Mouse (Mus musculus): ENCODE data around the gene Capn2. TPM values are rescaled to one million over a fixed set of nuclear protein-coding genes. Genes with fewer than 3 reads are reported as not detected.

Capn2 gene
- polyA plus RNA-seq, 1 experiment from 2014 or later: 24.1 TPM

GRCm38 (mm10) chr1:182500843-182501242, 16.6 kb downstream of the Capn2 start:
- Histone ChIP-seq H3K27me3 (no peaks in the 10 kb centered on the region), H3K36me3 (replicated peaks) (no peaks in the 10 kb centered on the region), H3K27ac (replicated peaks) (peak overlapping the region; percentile 76; the same call in 1 of the 2 replicates), H3K4me1 (replicated peaks) (peaks cover 52% of the 10 kb centered on the region), H3K9ac (no peak overlapping the region), H3K9me3 (replicated peaks) (no peaks in the 10 kb centered on the region), H3K4me3 (replicated peaks) (no peak overlapping the region), H3K4me2 (no peak overlapping the region)
- ATAC-seq (ENCODE audit: insufficient read depth): no peak
- 63% methylated on average over 4 of the region's 4 CpGs for WGBS (ENCODE audit: insufficient replicate concordance)

DNA sequence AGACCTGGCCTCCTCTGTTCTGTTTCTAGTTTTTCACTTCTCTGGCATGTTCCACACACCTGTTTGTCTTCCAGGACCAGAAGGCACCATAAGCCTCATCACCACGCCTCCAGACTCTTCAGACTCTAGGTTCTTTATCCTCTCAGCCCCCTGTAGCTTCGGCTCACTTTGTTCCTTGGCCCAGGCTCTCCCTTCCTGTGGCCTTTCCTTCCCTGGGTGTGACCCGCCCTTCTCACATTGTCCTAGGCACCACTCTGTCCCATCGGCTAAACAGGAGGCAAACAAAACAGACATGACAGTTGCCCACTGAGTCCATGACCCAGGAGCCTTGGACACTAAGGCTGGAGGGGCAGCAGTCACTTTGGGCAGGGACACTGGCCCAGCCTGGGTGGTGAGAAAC, 17.2 kb downstream of the Capn2 start:
- Histone ChIP-seq H3K9me3 (replicated peaks) (no peaks in the 10 kb centered on the region), H3K4me3 (replicated peaks) (no peak overlapping the region), H3K27me3 (no peaks in the 10 kb centered on the region), H3K4me1 (replicated peaks) (peaks cover 58% of the 10 kb centered on the region), H3K4me2 (no peak overlapping the region), H3K36me3 (replicated peaks) (no peaks in the 10 kb centered on the region), H3K9ac (no peak overlapping the region), H3K27ac (replicated peaks) (peak overlapping the region; percentile 76)
- 69% methylated on average over 4 of the region's 4 CpGs for WGBS (ENCODE audit: insufficient replicate concordance)
- ATAC-seq (ENCODE audit: insufficient read depth): no peak

GRCm38 (mm10) chr1:182499443-182500089, 17.8 kb downstream of the Capn2 start:
- ATAC-seq (ENCODE audit: insufficient read depth): peak; percentile 80
- WGBS (ENCODE audit: insufficient replicate concordance): 57% methylated on average over 9 of the region's 9 CpGs
- Histone ChIP-seq H3K27ac (replicated peaks) (peak overlapping the region; percentile 76), H3K9me3 (replicated peaks) (no peaks in the 10 kb centered on the region), H3K9ac (no peak overlapping the region), H3K27me3 (no peaks in the 10 kb centered on the region), H3K4me1 (replicated peaks) (peaks cover 62% of the 10 kb centered on the region), H3K36me3 (replicated peaks) (no peaks in the 10 kb centered on the region), H3K4me3 (replicated peaks) (no peak overlapping the region), H3K4me2 (no peak overlapping the region)

DNA sequence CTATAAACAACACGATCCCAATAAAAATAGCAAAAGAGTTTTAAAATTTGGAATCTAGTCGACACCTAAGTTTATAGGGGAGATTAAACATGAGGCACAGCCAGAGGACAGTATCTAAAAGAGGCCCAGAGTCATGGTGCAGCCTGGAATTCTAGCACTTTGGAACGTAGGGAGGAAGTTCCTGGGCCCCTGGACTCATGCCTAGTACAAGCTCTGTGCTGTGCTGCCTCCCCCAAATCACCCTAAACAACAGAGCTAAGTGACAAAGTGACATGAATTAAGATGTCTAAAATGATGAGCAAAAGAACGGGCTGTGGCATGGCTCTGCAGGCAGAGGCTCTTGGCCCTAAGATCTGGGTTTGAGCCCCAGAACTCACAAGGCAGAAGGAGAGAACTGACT, 19.7 kb downstream of the Capn2 start:
- ATAC-seq (ENCODE audit: insufficient read depth): no peak
- Histone ChIP-seq H3K4me1 (replicated peaks) (peaks cover 49% of the 10 kb centered on the region), H3K27ac (replicated peaks) (no peak overlapping the region)

DNA sequence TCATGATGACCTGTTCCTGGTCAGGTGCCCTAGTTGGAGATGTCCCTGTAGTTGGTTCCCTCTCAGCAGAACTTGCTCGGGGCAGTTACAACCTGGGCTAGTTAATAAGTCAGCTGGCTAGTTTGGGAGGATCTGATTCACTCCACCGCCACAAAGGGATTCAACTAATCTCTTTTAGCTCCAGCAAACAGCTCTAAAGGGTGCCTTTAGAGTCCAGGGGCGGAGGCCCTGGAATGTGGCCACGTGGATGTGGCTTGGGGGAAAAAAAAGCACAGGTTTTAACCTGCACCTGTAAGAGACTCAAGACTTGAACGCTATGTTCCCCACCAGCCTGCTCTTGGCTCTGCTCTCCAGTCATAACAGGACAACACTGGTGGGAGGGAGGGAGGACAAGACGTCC, 20.7 kb downstream of the Capn2 start:
- Histone ChIP-seq H3K9ac (no peak overlapping the region), H3K4me3 (replicated peaks) (no peak overlapping the region), H3K4me2 (no peak overlapping the region), H3K4me1 (replicated peaks) (peaks cover 43% of the 10 kb centered on the region), H3K36me3 (replicated peaks) (no peaks in the 10 kb centered on the region; the same call in 1 of the 2 replicates), H3K27ac (replicated peaks) (no peak overlapping the region; the same call in none of the 2 replicates), H3K9me3 (replicated peaks) (no peaks in the 10 kb centered on the region), H3K27me3 (no peaks in the 10 kb centered on the region)
- no peak for ATAC-seq (ENCODE audit: insufficient read depth)
- WGBS (ENCODE audit: insufficient replicate concordance): 61% methylated on average over 6 of the region's 6 CpGs

More for the DNA sequence above, 19.7 kb downstream of the Capn2 start:
- H3K4me2 ChIP-seq: no peak overlapping the region
- no peak overlapping the region for H3K4me3 ChIP-seq (replicated peaks)
- H3K9ac ChIP-seq: no peak overlapping the region
- H3K9me3 ChIP-seq (replicated peaks): no peaks in the 10 kb centered on the region
- WGBS (ENCODE audit: insufficient replicate concordance): 43% methylated on average over 4 of the region's 4 CpGs
- H3K27me3 ChIP-seq: no peaks in the 10 kb centered on the region
- no peaks in the 10 kb centered on the region for H3K36me3 ChIP-seq (replicated peaks)

DNA sequence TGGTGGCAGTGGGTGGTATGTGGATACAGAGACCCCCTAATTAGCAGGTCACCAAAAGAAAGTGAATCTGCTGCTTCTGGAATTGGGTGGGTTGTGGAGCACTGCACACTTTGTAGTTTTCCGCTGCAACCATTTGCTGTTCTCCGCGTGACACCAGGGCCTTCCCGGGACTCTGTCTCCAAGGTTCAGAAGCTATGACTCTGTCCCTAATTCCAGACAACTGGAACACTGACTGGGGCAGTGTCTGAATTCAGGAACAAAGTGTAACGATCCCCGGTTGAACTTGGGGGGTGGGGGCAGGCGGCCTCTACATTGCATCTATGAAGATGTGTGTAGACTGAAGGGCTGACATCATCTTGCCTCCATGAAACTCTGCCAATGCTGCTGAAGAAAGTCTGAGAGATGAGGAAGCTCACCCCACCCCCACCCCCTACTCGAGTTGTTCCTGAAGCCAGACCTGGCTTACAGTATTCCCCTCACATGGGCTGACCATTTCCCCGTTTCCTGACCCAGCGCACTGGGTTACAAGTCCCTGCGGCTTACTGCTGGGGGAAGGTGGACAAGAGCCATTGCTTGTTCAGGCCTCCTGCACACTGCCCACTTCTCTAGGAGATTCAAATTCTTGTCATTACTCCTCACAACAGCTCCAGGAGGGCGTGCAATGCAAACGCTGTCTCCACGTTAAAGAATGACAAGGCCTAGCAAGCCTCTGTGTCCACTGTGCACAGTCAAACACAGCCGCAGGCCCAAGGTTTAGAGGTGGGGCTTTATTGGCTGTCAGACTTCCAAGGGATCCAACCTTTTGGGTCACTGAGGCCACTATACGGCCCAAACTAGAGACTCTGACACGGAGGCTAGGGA, 22.9 kb downstream of the Capn2 start:
- Histone ChIP-seq H3K4me3 (replicated peaks) (no peak overlapping the region), H3K36me3 (replicated peaks) (no peaks in the 10 kb centered on the region; the same call in 1 of the 2 replicates), H3K27ac (replicated peaks) (peak overlapping the region; percentile 14; the same call in 1 of the 2 replicates), H3K27me3 (no peaks in the 10 kb centered on the region), H3K9me3 (replicated peaks) (no peaks in the 10 kb centered on the region), H3K4me1 (replicated peaks) (peaks cover 40% of the 10 kb centered on the region), H3K4me2 (no peak overlapping the region), H3K9ac (no peak overlapping the region)
- WGBS (ENCODE audit: insufficient replicate concordance): 63% methylated on average over 17 of the region's 17 CpGs
- ATAC-seq (ENCODE audit: insufficient read depth): no peak

GRCm38 (mm10) chr1:182491839-182492238, 25.6 kb downstream of the Capn2 start:
- no peak overlapping the region for H3K9ac ChIP-seq
- H3K36me3 ChIP-seq (replicated peaks): peaks cover 7% of the 10 kb centered on the region; the same call in 1 of the 2 replicates
- peaks cover 33% of the 10 kb centered on the region for H3K4me1 ChIP-seq (replicated peaks)
- WGBS (ENCODE audit: insufficient replicate concordance): 55% methylated on average over 6 of the region's 6 CpGs
- no peaks in the 10 kb centered on the region for H3K9me3 ChIP-seq (replicated peaks)
- ATAC-seq (ENCODE audit: insufficient read depth): no peak
- H3K4me3 ChIP-seq (replicated peaks): no peak overlapping the region
- H3K27ac ChIP-seq (replicated peaks): no peak overlapping the region
- no peak overlapping the region for H3K4me2 ChIP-seq
- H3K27me3 ChIP-seq: no peaks in the 10 kb centered on the region

DNA sequence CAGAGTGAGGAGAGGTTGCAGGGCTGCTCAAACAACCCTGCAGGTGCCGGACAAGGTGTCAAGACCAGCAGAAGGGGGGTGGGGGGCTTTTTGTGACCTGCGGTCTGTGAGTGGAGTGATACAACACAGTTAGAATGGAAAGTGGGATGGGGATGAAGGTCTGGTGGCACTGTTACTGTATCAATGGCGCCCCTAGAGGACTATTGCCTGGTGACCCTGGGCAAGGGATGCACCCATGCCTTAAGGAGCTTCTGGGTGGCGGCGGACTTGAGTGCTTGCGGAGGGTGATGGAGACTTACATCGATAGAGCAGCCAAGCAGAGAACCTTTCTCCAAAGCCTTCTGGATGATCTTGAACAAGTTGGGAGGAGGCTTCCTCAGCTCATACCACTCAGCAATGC, 26.8 kb downstream of the Capn2 start:
- Histone ChIP-seq H3K4me2 (no peak overlapping the region), H3K27me3 (no peaks in the 10 kb centered on the region), H3K9ac (no peak overlapping the region), H3K27ac (replicated peaks) (no peak overlapping the region), H3K4me1 (replicated peaks) (peaks cover 25% of the 10 kb centered on the region), H3K4me3 (replicated peaks) (no peak overlapping the region), H3K36me3 (replicated peaks) (peaks cover 7% of the 10 kb centered on the region; the same call in 1 of the 2 replicates), H3K9me3 (replicated peaks) (no peaks in the 10 kb centered on the region)
- no peak for ATAC-seq (ENCODE audit: insufficient read depth)
- WGBS (ENCODE audit: insufficient replicate concordance): 69% methylated on average over 7 of the region's 7 CpGs

DNA sequence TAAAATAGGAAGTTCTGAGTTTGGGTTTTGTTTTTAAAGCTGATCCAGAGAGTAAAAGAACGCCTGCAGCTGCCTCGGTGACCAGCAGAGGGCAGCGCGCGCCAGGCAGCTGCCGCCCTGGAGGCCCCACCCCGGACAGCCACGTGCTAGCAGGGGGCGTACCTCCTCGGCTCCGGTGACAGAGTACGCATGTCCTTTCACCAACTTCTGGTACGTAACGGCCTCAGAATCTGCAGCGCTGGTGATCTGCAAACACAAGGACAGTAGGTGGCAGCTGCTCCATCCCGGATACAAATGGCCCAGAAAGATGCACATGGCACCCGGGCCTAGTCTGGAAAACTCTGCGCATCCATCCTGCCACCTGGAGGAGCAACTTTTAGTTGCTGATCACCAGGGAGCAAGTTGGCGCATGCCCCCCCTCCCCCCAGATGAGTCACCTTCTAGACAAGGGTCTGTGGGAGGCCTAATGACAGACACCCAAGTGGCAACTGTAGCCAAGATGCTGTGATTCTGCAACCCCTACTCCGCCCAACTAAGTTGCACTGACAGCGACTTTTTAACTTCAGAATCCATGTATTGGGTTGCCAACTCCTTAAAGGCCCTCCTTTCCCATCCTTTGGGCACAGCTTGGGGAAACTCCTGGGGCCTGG, 27.5 kb downstream of the Capn2 start:
- Histone ChIP-seq H3K27ac (replicated peaks) (no peak overlapping the region), H3K4me1 (replicated peaks) (peaks cover 19% of the 10 kb centered on the region), H3K9me3 (replicated peaks) (no peaks in the 10 kb centered on the region), H3K36me3 (replicated peaks) (peaks cover 7% of the 10 kb centered on the region), H3K27me3 (no peaks in the 10 kb centered on the region), H3K4me3 (replicated peaks) (no peak overlapping the region), H3K9ac (no peak overlapping the region), H3K4me2 (peak overlapping the region; percentile 48)
- ATAC-seq (ENCODE audit: insufficient read depth): peak; percentile 78
- WGBS (ENCODE audit: insufficient replicate concordance): 9% methylated on average over 21 of the region's 21 CpGs

DNA sequence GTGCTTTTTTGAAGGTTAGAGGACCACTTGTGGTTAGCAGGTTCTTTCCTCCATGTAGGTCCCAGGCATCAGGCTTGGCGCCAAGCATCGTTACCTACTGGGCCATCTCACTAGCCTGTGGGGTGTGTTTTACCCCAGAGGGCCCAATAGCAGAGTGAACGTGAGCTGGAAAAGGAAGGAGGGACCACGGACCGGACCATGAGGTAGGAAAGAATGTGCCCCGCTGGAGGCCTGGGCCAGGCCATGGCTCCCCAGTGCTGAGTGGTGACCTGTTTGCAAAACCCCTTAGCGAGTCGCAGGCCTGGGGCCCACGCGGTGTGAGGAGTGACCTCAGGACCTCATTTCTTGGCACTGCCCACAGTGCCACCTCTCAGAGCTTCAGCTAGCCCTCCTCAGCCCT, 28.9 kb downstream of the Capn2 start:
- H3K9ac ChIP-seq: no peak overlapping the region
- peaks cover 11% of the 10 kb centered on the region for H3K4me1 ChIP-seq (replicated peaks)
- no peaks in the 10 kb centered on the region for H3K9me3 ChIP-seq (replicated peaks)
- 75% methylated on average over 10 of the region's 10 CpGs for WGBS (ENCODE audit: insufficient replicate concordance)
- H3K27me3 ChIP-seq: no peaks in the 10 kb centered on the region
- no peak for ATAC-seq (ENCODE audit: insufficient read depth)
- H3K4me3 ChIP-seq (replicated peaks): no peak overlapping the region
- H3K27ac ChIP-seq (replicated peaks): no peak overlapping the region
- H3K36me3 ChIP-seq (replicated peaks): peaks cover 10% of the 10 kb centered on the region
- no peak overlapping the region for H3K4me2 ChIP-seq

GRCm38 (mm10) chr1:182483910-182484274, 33.5 kb downstream of the Capn2 start:
- no peaks in the 10 kb centered on the region for H3K4me1 ChIP-seq (replicated peaks)
- H3K27ac ChIP-seq (replicated peaks): no peak overlapping the region
- no peak overlapping the region for H3K4me3 ChIP-seq (replicated peaks)
- 71% methylated on average over 12 of the region's 12 CpGs for WGBS (ENCODE audit: insufficient replicate concordance)
- no peaks in the 10 kb centered on the region for H3K27me3 ChIP-seq
- no peak for ATAC-seq (ENCODE audit: insufficient read depth)
- H3K9ac ChIP-seq: no peak overlapping the region
- peaks cover 8% of the 10 kb centered on the region; the same call in 1 of the 2 replicates for H3K36me3 ChIP-seq (replicated peaks)
- no peak overlapping the region for H3K4me2 ChIP-seq
- H3K9me3 ChIP-seq (replicated peaks): no peaks in the 10 kb centered on the region
